Mouse (Mus musculus): ENCODE measurements around the gene Gpr31b. TPM values are rescaled to one million over a fixed set of nuclear protein-coding genes. Genes with fewer than 3 reads are reported as not detected.

Gpr31b gene
- total RNA-seq, 2 experiments from 2014 or later: 0.77 TPM; not detected in 1

Other genes starting within 250 kb of the Gpr31b start
- not detected for gene Mas1, start 184.2 kb downstream of the Gpr31b start, total RNA-seq (2021)
- under 1 TPM in 1 of 2 experiments, not detected in 1; 0.16 TPM for gene Mrgprh, start 176.3 kb downstream of the Gpr31b start, total RNA-seq (2021)
- 1 to 10 TPM; 3.3 to 5.5 TPM for gene Pnldc1, start 142.1 kb downstream of the Gpr31b start, total RNA-seq (2021)
- gene Tcp1, start 136.6 kb downstream of the Gpr31b start, total RNA-seq (2021): 100 to 1,000 TPM; 233 to 235 TPM
- gene Mrpl18, start 136.0 kb downstream of the Gpr31b start, total RNA-seq (2021): 10 to 100 TPM; 69.9 to 72.7 TPM
- gene Acat3, start 111.7 kb downstream of the Gpr31b start, total RNA-seq (2021): 1 to 10 TPM in 1 of 2 experiments, under 1 TPM in 1; 0.86 to 1.4 TPM
- gene Acat2, start 91.5 kb downstream of the Gpr31b start, total RNA-seq (2021): 100 to 1,000 TPM in 1 of 2 experiments, 10 to 100 TPM in 1; 78.2 to 190 TPM
- 10 to 100 TPM; 55.4 to 55.6 TPM for gene Wtap, start 58.1 kb downstream of the Gpr31b start, total RNA-seq (2021)
- gene Sod2, start 45.5 kb downstream of the Gpr31b start, total RNA-seq (2021): 100 to 1,000 TPM; 428 to 588 TPM
- gene Tcp10b, start 8.8 kb upstream of the Gpr31b start, total RNA-seq (2021): under 1 TPM; 0.19 to 0.73 TPM
- under 1 TPM in 1 of 2 experiments, not detected in 1; 0.50 TPM for gene Unc93a, start 79.5 kb upstream of the Gpr31b start, total RNA-seq (2021)
- gene Smok2a, start 168.9 kb upstream of the Gpr31b start, total RNA-seq (2021): not detected
- not detected for gene Smok2b, start 178.0 kb upstream of the Gpr31b start, total RNA-seq (2021)

All from adrenal gland, adult 18-20 months (tissue).